Mouse (Mus musculus) CH12.LX (cell line): ENCODE results near the gene Gsta1. TPM values are rescaled to one million over a fixed set of nuclear protein-coding genes. Genes with fewer than 3 reads are reported as not detected.

Experiments
- polyA plus RNA-seq: library from polyadenylated mRNA; unstranded; fragments of >175 nt; gene quantifications from 2 replicates; pipeline ENCODE4 v1.2.1, GENCODE M21; 2012; ENCODE audit warnings: low read depth; ENCODE audit not compliant: insufficient read length
- total RNA-seq, 2 experiments: library from RNA; depleted of rRNA; stranded (reverse); fragments of 300-350 nt in 1 of 2; fragments of >200 nt in 1 of 2; gene quantifications; 2 replicates each; pipeline ENCODE4 v1.2.3; 2012 to 2014

The Gsta1 gene
- total and polyA plus RNA-seq, 3 experiments: not detected

Other genes starting within 250 kb of the Gsta1 start
- gene Gcm1, start 178.7 kb upstream of the Gsta1 start, total RNA-seq (2012; rRNA removed): not detected in 2 replicates
- not detected in 2 replicates for gene Gcm1, start 178.7 kb upstream of the Gsta1 start, total RNA-seq (2014; rRNA removed)
- gene Gcm1, start 178.7 kb upstream of the Gsta1 start, polyA plus RNA-seq: not detected in 2 replicates
- 18.3 and 20.8 TPM in 2 replicates for gene Fbxo9, start 121.6 kb upstream of the Gsta1 start, total RNA-seq (2012; rRNA removed)
- gene Fbxo9, start 121.6 kb upstream of the Gsta1 start, total RNA-seq (2014; rRNA removed): 24.2 and 25.5 TPM in 2 replicates
- 12.7 and 14.3 TPM in 2 replicates for gene Fbxo9, start 121.6 kb upstream of the Gsta1 start, polyA plus RNA-seq
- gene Ick, start 121.5 kb upstream of the Gsta1 start, total RNA-seq (2012; rRNA removed): 3.4 and 4.8 TPM in 2 replicates
- 4.5 and 5.0 TPM in 2 replicates for gene Ick, start 121.5 kb upstream of the Gsta1 start, total RNA-seq (2014; rRNA removed)
- 5.4 and 7.1 TPM in 2 replicates for gene Ick, start 121.5 kb upstream of the Gsta1 start, polyA plus RNA-seq
- 0.50 and 0.85 TPM in 2 replicates for gene Gsta4, start 47.9 kb upstream of the Gsta1 start, total RNA-seq (2012; rRNA removed)
- gene Gsta4, start 47.9 kb upstream of the Gsta1 start, total RNA-seq (2014; rRNA removed): not detected in 2 replicates
- 0.47 and 1.2 TPM in 2 replicates for gene Gsta4, start 47.9 kb upstream of the Gsta1 start, polyA plus RNA-seq
- gene Gm3776, start 26.5 kb downstream of the Gsta1 start, total RNA-seq (2012; rRNA removed): not detected in 2 replicates
- not detected in 2 replicates for gene Gm3776, start 26.5 kb downstream of the Gsta1 start, total RNA-seq (2014; rRNA removed)
- gene Gm3776, start 26.5 kb downstream of the Gsta1 start, polyA plus RNA-seq: not detected in 2 replicates
- gene Gm10639, start 59.3 kb downstream of the Gsta1 start, total RNA-seq (2012; rRNA removed): not detected in 2 replicates
- not detected in 2 replicates for gene Gm10639, start 59.3 kb downstream of the Gsta1 start, total RNA-seq (2014; rRNA removed)
- not detected in 2 replicates for gene Gm10639, start 59.3 kb downstream of the Gsta1 start, polyA plus RNA-seq
- gene Omt2a, start 84.1 kb downstream of the Gsta1 start, total RNA-seq (2012; rRNA removed): not detected in 2 replicates
- gene Omt2a, start 84.1 kb downstream of the Gsta1 start, total RNA-seq (2014; rRNA removed): not detected in 2 replicates
- not detected in 2 replicates for gene Omt2a, start 84.1 kb downstream of the Gsta1 start, polyA plus RNA-seq
- not detected in 2 replicates for gene Omt2b, start 96.9 kb downstream of the Gsta1 start, total RNA-seq (2012; rRNA removed)
- gene Omt2b, start 96.9 kb downstream of the Gsta1 start, total RNA-seq (2014; rRNA removed): not detected in 2 replicates
- gene Omt2b, start 96.9 kb downstream of the Gsta1 start, polyA plus RNA-seq: not detected in 2 replicates
- not detected in 2 replicates for gene Gsta2, start 125.1 kb downstream of the Gsta1 start, total RNA-seq (2012; rRNA removed)
- gene Gsta2, start 125.1 kb downstream of the Gsta1 start, total RNA-seq (2014; rRNA removed): not detected in 2 replicates
- gene Gsta2, start 125.1 kb downstream of the Gsta1 start, polyA plus RNA-seq: not detected in 2 replicates
- gene Dppa5a, start 137.5 kb downstream of the Gsta1 start, total RNA-seq (2012; rRNA removed): not detected in 2 replicates
- not detected in 2 replicates for gene Dppa5a, start 137.5 kb downstream of the Gsta1 start, total RNA-seq (2014; rRNA removed)
- gene Dppa5a, start 137.5 kb downstream of the Gsta1 start, polyA plus RNA-seq: not detected in 2 replicates
- not detected in 2 replicates for gene Ooep, start 148.1 kb downstream of the Gsta1 start, total RNA-seq (2012; rRNA removed)
- not detected in 2 replicates for gene Ooep, start 148.1 kb downstream of the Gsta1 start, total RNA-seq (2014; rRNA removed)
- not detected in 2 replicates for gene Ooep, start 148.1 kb downstream of the Gsta1 start, polyA plus RNA-seq
- gene Ddx43, start 165.1 kb downstream of the Gsta1 start, total RNA-seq (2012; rRNA removed): not detected in 2 replicates
- gene Ddx43, start 165.1 kb downstream of the Gsta1 start, total RNA-seq (2014; rRNA removed): not detected in 2 replicates
- not detected in 2 replicates for gene Ddx43, start 165.1 kb downstream of the Gsta1 start, polyA plus RNA-seq
- not detected in 2 replicates for gene Cgas, start 212.6 kb downstream of the Gsta1 start, total RNA-seq (2012; rRNA removed)
- gene Cgas, start 212.6 kb downstream of the Gsta1 start, total RNA-seq (2014; rRNA removed): not detected in 2 replicates
- gene Cgas, start 212.6 kb downstream of the Gsta1 start, polyA plus RNA-seq: not detected in 2 replicates
- 21.5 and 22.9 TPM in 2 replicates for gene Mto1, start 217.6 kb downstream of the Gsta1 start, total RNA-seq (2012; rRNA removed)
- 21.5 and 22.5 TPM in 2 replicates for gene Mto1, start 217.6 kb downstream of the Gsta1 start, total RNA-seq (2014; rRNA removed)
- 13.8 and 14.2 TPM in 2 replicates for gene Mto1, start 217.6 kb downstream of the Gsta1 start, polyA plus RNA-seq
- gene Gm17324, start 218.1 kb downstream of the Gsta1 start, total RNA-seq (2012; rRNA removed): 0.46 and 0.55 TPM in 2 replicates
- gene Gm17324, start 218.1 kb downstream of the Gsta1 start, total RNA-seq (2014; rRNA removed): not detected in 2 replicates
- not detected in 2 replicates for gene Gm17324, start 218.1 kb downstream of the Gsta1 start, polyA plus RNA-seq